29 mouse cellular contexts compared by ENCODE assay signal in genomic region chr7:6708451-6709180, GRCm38 (mm10). TPM values are rescaled to one million over a fixed set of nuclear protein-coding genes. Genes with fewer than 3 reads are reported as not detected.
DNase-seq lines count a peak whose midpoint lies in the region; ATAC-seq and TF ChIP-seq lines count a peak whose summit lies in the region.
"Had no signal": no experiment of that assay in that cellular context is flagged by ENCODE, and none has a peak within 500 bp of the region (broad histone marks: within the 10 kb centered on the region; RNA-seq: fewer than 3 reads in every experiment).

No protein-coding gene starts in this region.

- H3K36me3 ChIP-seq in forebrain, embryonic 11.5 days (ENCODE audit: control insufficient read depth, insufficient read depth, low read length), result peaks cover 3% of the 10 kb centered on the region; the same call in 1 of the 2 replicates
- H3K36me3 ChIP-seq in forebrain, embryonic 14.5 days (ENCODE audit: control insufficient read depth, insufficient read depth, low read length), result peaks cover 50% of the 10 kb centered on the region
- H3K36me3 ChIP-seq in hindbrain, postnatal 0 days (ENCODE audit: insufficient read depth, low read length), result peaks cover 25% of the 10 kb centered on the region
- H3K36me3 ChIP-seq in hindbrain, embryonic 16.5 days (ENCODE audit: control insufficient read depth, insufficient read depth, low read length), result peaks cover 31% of the 10 kb centered on the region
- peaks cover 83% of the 10 kb centered on the region for H3K36me3 ChIP-seq in lung, embryonic 14.5 days (ENCODE audit: insufficient read depth)

- no peak overlapping the region for H3K4me3 ChIP-seq in forebrain, embryonic 11.5 days (ENCODE audit: low read depth, low read length)
- H3K4me3 ChIP-seq in forebrain, embryonic 14.5 days (ENCODE audit: low read depth, low read length), result no peak overlapping the region
- no peak overlapping the region for H3K4me3 ChIP-seq in hindbrain, postnatal 0 days (ENCODE audit: low read length)
- H3K4me3 ChIP-seq in hindbrain, embryonic 16.5 days (ENCODE audit: low read length), result no peak overlapping the region
- no peak overlapping the region for H3K4me3 ChIP-seq in lung, embryonic 14.5 days (ENCODE audit: low read depth, low read length)
- H3K4me3 ChIP-seq: embryonic facial prominence, embryonic 10.5 days; embryonic facial prominence, embryonic 15.5 days; forebrain, embryonic 13.5 days; heart, embryonic 13.5 days; hindbrain, embryonic 13.5 days; liver, embryonic 15.5 days had no signal

- 88% methylated on average over 17 of the region's 17 CpGs for whole genome bisulfite sequencing in forebrain, embryonic 11.5 days
- 86% methylated on average over 17 of the region's 17 CpGs for WGBS in forebrain, embryonic 14.5 days
- WGBS in hindbrain, postnatal 0 days, result 81% methylated on average over 17 of the region's 17 CpGs
- WGBS in hindbrain, embryonic 16.5 days, result 85% methylated on average over 17 of the region's 17 CpGs
- whole genome bisulfite sequencing in lung, embryonic 14.5 days, result 70% methylated on average over 17 of the region's 17 CpGs

- H3K27me3 ChIP-seq in forebrain, embryonic 11.5 days (ENCODE audit: control insufficient read depth, insufficient read depth, low read length), result no peaks in the 10 kb centered on the region
- H3K27me3 ChIP-seq in forebrain, embryonic 14.5 days (replicated peaks; ENCODE audit: control insufficient read depth, insufficient read depth, low read length), result no peaks in the 10 kb centered on the region
- no peaks in the 10 kb centered on the region for H3K27me3 ChIP-seq in hindbrain, postnatal 0 days (ENCODE audit: insufficient read depth, low read length)
- no peaks in the 10 kb centered on the region for H3K27me3 ChIP-seq in hindbrain, embryonic 16.5 days (replicated peaks; ENCODE audit: control insufficient read depth, insufficient read depth, low read length)
- no peaks in the 10 kb centered on the region for H3K27me3 ChIP-seq in lung, embryonic 14.5 days (ENCODE audit: insufficient read depth, low read length)
- H3K27me3 ChIP-seq: CH12.LX; embryonic facial prominence, embryonic 15.5 days; forebrain, embryonic 13.5 days; heart, embryonic 13.5 days; hindbrain, embryonic 13.5 days; liver, embryonic 15.5 days had no signal

- no peak overlapping the region for H3K9ac ChIP-seq in forebrain, embryonic 11.5 days (ENCODE audit: low read length)
- H3K9ac ChIP-seq in forebrain, embryonic 14.5 days (ENCODE audit: low read length), result no peak overlapping the region
- H3K9ac ChIP-seq in hindbrain, postnatal 0 days (replicated peaks; ENCODE audit: low read length), result no peak overlapping the region
- no peak overlapping the region for H3K9ac ChIP-seq in hindbrain, embryonic 16.5 days (ENCODE audit: low read depth, low read length)
- no peak overlapping the region for H3K9ac ChIP-seq in lung, embryonic 14.5 days
- H3K9ac ChIP-seq: embryonic facial prominence, embryonic 15.5 days; forebrain, embryonic 13.5 days; heart, embryonic 13.5 days; hindbrain, embryonic 13.5 days; liver, embryonic 15.5 days had no signal

- ATAC-seq in forebrain, embryonic 11.5 days (replicated peaks; ENCODE audit: low FRiP score), result no peak
- ATAC-seq in forebrain, embryonic 14.5 days, result no peak
- 0 out of 2 replicates have a peak, but pooled peaks have one; percentile 18 for ATAC-seq in hindbrain, postnatal 0 days
- no peak for ATAC-seq in hindbrain, embryonic 16.5 days
- ATAC-seq in lung, embryonic 14.5 days (ENCODE audit: insufficient read depth), result no peak; the same call in 1 of the 2 replicates
- ATAC-seq: forebrain, embryonic 13.5 days; inflammation-experienced regulatory T-cells, adult 6 months had no signal

- peak; percentile 11 for DNase-seq in forebrain, embryonic 11.5 days (ENCODE audit: low spot score)
- no peak for DNase-seq in forebrain, embryonic 14.5 days (ENCODE audit: low spot score)
- no peak for DNase-seq in hindbrain, postnatal 0 days (ENCODE audit: low spot score)
- DNase-seq in lung, embryonic 14.5 days, result peak; percentile 23
- no peak for DNase-seq in lung, postnatal 25 days (ENCODE audit: low spot score)
- peak; percentile 36 for DNase-seq in retina, postnatal 1 day
- DNase-seq in retina, embryonic 14.5 days (ENCODE audit: low spot score), result no peak
- DNase-seq: adrenal gland, adult 8-10 months; cerebellum, adult 2 months; cerebellum, postnatal 25 days; gastrocnemius, postnatal 14 days; kidney, adult 11 months; kidney, postnatal 10 days; liver; midbrain, embryonic 14.5 days; thymus, postnatal 25 days had no signal

- no peaks in the 10 kb centered on the region; the same call in 1 of the 2 replicates for H3K9me3 ChIP-seq in forebrain, embryonic 11.5 days (ENCODE audit: control insufficient read depth, low read length)
- H3K9me3 ChIP-seq in forebrain, embryonic 14.5 days (replicated peaks; ENCODE audit: control insufficient read depth, low read length), result no peaks in the 10 kb centered on the region
- H3K9me3 ChIP-seq in hindbrain, postnatal 0 days (ENCODE audit: low read length), result no peaks in the 10 kb centered on the region
- H3K9me3 ChIP-seq in hindbrain, embryonic 16.5 days (ENCODE audit: control insufficient read depth, low read length), result no peaks in the 10 kb centered on the region
- no peaks in the 10 kb centered on the region for H3K9me3 ChIP-seq in lung, embryonic 14.5 days (ENCODE audit: low read depth, low read length)
- H3K9me3 ChIP-seq: embryonic facial prominence, embryonic 15.5 days; forebrain, embryonic 13.5 days had no signal

- TF ChIP-seq CTCF in hindbrain, postnatal 0 days (IDR thresholded peaks at IDR 0.05; ENCODE audit: low read depth), result no peak
- no peak for TF ChIP-seq CTCF in lung, embryonic 14.5 days (IDR thresholded peaks at IDR 0.05; ENCODE audit: low read depth)

- no peaks in the 10 kb centered on the region for H3K4me1 ChIP-seq in forebrain, embryonic 11.5 days (replicated peaks; ENCODE audit: control insufficient read depth, insufficient read depth, low read length)
- H3K4me1 ChIP-seq in forebrain, embryonic 14.5 days (ENCODE audit: control insufficient read depth, insufficient read depth, low read length), result no peaks in the 10 kb centered on the region
- H3K4me1 ChIP-seq in hindbrain, postnatal 0 days (ENCODE audit: insufficient read depth, low read length), result no peaks in the 10 kb centered on the region
- H3K4me1 ChIP-seq in hindbrain, embryonic 16.5 days (ENCODE audit: control insufficient read depth, insufficient read depth, low read depth, low read length), result no peaks in the 10 kb centered on the region
- no peaks in the 10 kb centered on the region for H3K4me1 ChIP-seq in lung, embryonic 14.5 days (ENCODE audit: insufficient read depth)
- H3K4me1 ChIP-seq: embryonic facial prominence, embryonic 10.5 days; embryonic facial prominence, embryonic 15.5 days; forebrain, embryonic 13.5 days; heart, embryonic 13.5 days; hindbrain, embryonic 13.5 days; liver, embryonic 15.5 days had no signal

- no peak overlapping the region for H3K27ac ChIP-seq in forebrain, embryonic 11.5 days (ENCODE audit: low read depth, low read length)
- H3K27ac ChIP-seq in forebrain, embryonic 14.5 days (ENCODE audit: low read depth, low read length), result no peak overlapping the region
- H3K27ac ChIP-seq in hindbrain, postnatal 0 days, result no peak overlapping the region
- no peak overlapping the region for H3K27ac ChIP-seq in hindbrain, embryonic 16.5 days (ENCODE audit: low read depth, low read length)
- H3K27ac ChIP-seq in lung, embryonic 14.5 days (ENCODE audit: low read depth), result no peak overlapping the region
- H3K27ac ChIP-seq: embryonic facial prominence, embryonic 10.5 days; embryonic facial prominence, embryonic 15.5 days; forebrain, embryonic 13.5 days; heart, embryonic 13.5 days; hindbrain, embryonic 13.5 days; liver, embryonic 15.5 days; macrophage had no signal

- H3K4me2 ChIP-seq in forebrain, embryonic 11.5 days (ENCODE audit: low read depth, low read length, severe bottlenecking), result no peak overlapping the region
- no peak overlapping the region for H3K4me2 ChIP-seq in forebrain, embryonic 14.5 days (ENCODE audit: low read length)
- no peak overlapping the region for H3K4me2 ChIP-seq in hindbrain, postnatal 0 days (ENCODE audit: low read depth, low read length)
- H3K4me2 ChIP-seq in hindbrain, embryonic 16.5 days (ENCODE audit: low read length), result no peak overlapping the region
- H3K4me2 ChIP-seq in lung, embryonic 14.5 days, result no peak overlapping the region
- H3K4me2 ChIP-seq: embryonic facial prominence, embryonic 15.5 days; forebrain, embryonic 13.5 days; heart, embryonic 13.5 days; hindbrain, embryonic 13.5 days; liver, embryonic 15.5 days had no signal

RNA-seq across cellular contexts. Expression of gene Zim1, which starts 12.4 kb away (rescaled TPM):
- 1.2 TPM in 2 replicates for polyA plus RNA-seq in forebrain, embryonic 11.5 days (2014; fragmentation: Nextera tagmentation; extraction: Ambion mirVana)
- 4.3 and 6.5 TPM in 2 replicates for polyA plus RNA-seq in forebrain, embryonic 14.5 days (2014; fragmentation: Nextera tagmentation; extraction: Ambion mirVana)
- 26.2 and 30.8 TPM in 2 replicates for total RNA-seq in hindbrain, postnatal 0 days (2014; rRNA removed)
- 4.2 and 6.3 TPM in 2 replicates for polyA plus RNA-seq in hindbrain, postnatal 0 days (2015; fragmentation: Nextera tagmentation; extraction: Ambion mirVana)
- 6.9 and 9.5 TPM in 2 replicates for polyA plus RNA-seq in hindbrain, embryonic 16.5 days (2015; fragmentation: Nextera tagmentation; extraction: Ambion mirVana)
- 3.2 and 3.6 TPM in 2 replicates for polyA plus RNA-seq in lung, embryonic 14.5 days (2014; fragmentation: Nextera tagmentation; extraction: Ambion mirVana)
- total RNA-seq: CH12.LX; granulocyte monocyte progenitor cell, adult 5-6 weeks; megakaryocyte-erythroid progenitor cell, adult 5-6 weeks; neutrophil, adult 5-6 weeks had no signal
- polyA plus RNA-seq: inflammation-experienced regulatory T-cells, adult 6 months; macrophage had no signal

RNA-seq across cellular contexts. Expression of gene Peg3, which starts 21.6 kb away (rescaled TPM):
- polyA plus RNA-seq in forebrain, embryonic 11.5 days (2014; fragmentation: Nextera tagmentation; extraction: Ambion mirVana), result 100 and 104 TPM in 2 replicates
- 51.1 and 72.9 TPM in 2 replicates for polyA plus RNA-seq in forebrain, embryonic 14.5 days (2014; fragmentation: Nextera tagmentation; extraction: Ambion mirVana)
- total RNA-seq in hindbrain, postnatal 0 days (2014; rRNA removed), result 122 and 132 TPM in 2 replicates
- polyA plus RNA-seq in hindbrain, postnatal 0 days (2015; fragmentation: Nextera tagmentation; extraction: Ambion mirVana), result 67.6 and 75.5 TPM in 2 replicates
- polyA plus RNA-seq in hindbrain, embryonic 16.5 days (2015; fragmentation: Nextera tagmentation; extraction: Ambion mirVana), result 97.5 and 111 TPM in 2 replicates
- polyA plus RNA-seq in lung, embryonic 14.5 days (2014; fragmentation: Nextera tagmentation; extraction: Ambion mirVana), result 173 and 179 TPM in 2 replicates
- total RNA-seq: CH12.LX; megakaryocyte-erythroid progenitor cell, adult 5-6 weeks; neutrophil, adult 5-6 weeks had no signal
- polyA plus RNA-seq: inflammation-experienced regulatory T-cells, adult 6 months; macrophage had no signal

RNA-seq across cellular contexts. Expression of gene Usp29, which starts 21.8 kb away (rescaled TPM):
- 13.3 and 14.4 TPM in 2 replicates for polyA plus RNA-seq in forebrain, embryonic 11.5 days (2014; fragmentation: Nextera tagmentation; extraction: Ambion mirVana)
- 15.5 and 21.9 TPM in 2 replicates for polyA plus RNA-seq in forebrain, embryonic 14.5 days (2014; fragmentation: Nextera tagmentation; extraction: Ambion mirVana)
- 67.4 and 69.2 TPM in 2 replicates for total RNA-seq in hindbrain, postnatal 0 days (2014; rRNA removed)
- 30.4 and 32.1 TPM in 2 replicates for polyA plus RNA-seq in hindbrain, postnatal 0 days (2015; fragmentation: Nextera tagmentation; extraction: Ambion mirVana)
- 26.8 and 31.3 TPM in 2 replicates for polyA plus RNA-seq in hindbrain, embryonic 16.5 days (2015; fragmentation: Nextera tagmentation; extraction: Ambion mirVana)
- polyA plus RNA-seq in lung, embryonic 14.5 days (2014; fragmentation: Nextera tagmentation; extraction: Ambion mirVana), result 5.8 and 6.2 TPM in 2 replicates
- total RNA-seq: CH12.LX; granulocyte monocyte progenitor cell, adult 5-6 weeks; megakaryocyte-erythroid progenitor cell, adult 5-6 weeks; neutrophil, adult 5-6 weeks had no signal
- polyA plus RNA-seq: macrophage had no signal

Comparison
In these comparisons a context has a peak if more than half of its experiments do, and no peak if none do; other contexts are left out.
1. DNase-seq: peak in forebrain, embryonic 11.5 days (single experiment), lung, embryonic 14.5 days (single experiment) and retina, postnatal 1 day (single experiment); none in forebrain, embryonic 14.5 days (single experiment), hindbrain, postnatal 0 days (single experiment), lung, postnatal 25 days (single experiment) and retina, embryonic 14.5 days (single experiment).